Mouse (Mus musculus): ENCODE measurements around the gene Tomt.
"Not testable (repeated sequence)": the region's sequence is repeated elsewhere in the genome, so short reads cannot be mapped to it uniquely, and the experiment has no call there.

- not testable (repeated sequence) for TF ChIP-seq CTCF (IDR thresholded peaks at IDR 0.05; ENCODE audit: borderline replicate concordance, insufficient read depth, low read depth, low read length); POLR2A (IDR thresholded peaks at IDR 0.05; ENCODE audit: borderline replicate concordance, insufficient read depth, low read length)
Observed at GRCm38 (mm10) chr7:101949008-101949407, 42.8 kb upstream of the Tomt start.

All from cerebellum, adult 2 months (tissue).